In the genomic region with DNA sequence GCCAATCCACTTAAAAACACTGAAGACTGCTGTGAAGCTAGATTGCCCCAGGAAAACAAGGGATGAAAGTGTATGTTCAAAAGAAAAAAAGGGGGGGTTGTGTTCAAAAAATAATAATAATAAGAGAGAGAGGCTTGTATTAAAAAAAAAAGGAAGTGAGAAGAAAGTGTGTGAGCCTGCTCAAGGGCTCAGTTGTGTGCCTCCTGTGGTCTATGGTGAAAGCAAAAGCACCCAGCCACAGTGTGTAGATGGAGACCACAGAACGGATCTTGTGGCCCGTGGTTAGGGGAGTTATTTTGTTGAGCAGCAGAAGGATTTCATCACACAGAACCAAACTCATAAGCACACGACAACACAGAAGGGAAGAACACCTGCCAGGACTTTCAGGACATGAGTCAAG, we compare ENCODE assay signal across 16 mouse cellular contexts. TPM values are rescaled to one million over a fixed set of nuclear protein-coding genes. Genes with fewer than 3 reads are reported as not detected.
DNase-seq lines count a peak whose midpoint lies in the region; ATAC-seq lines count a peak whose summit lies in the region.
"Had no signal": no experiment of that assay in that cellular context is flagged by ENCODE, and none has a peak within 500 bp of the region (broad histone marks: within the 10 kb centered on the region; RNA-seq: fewer than 3 reads in every experiment).

No protein-coding gene starts in this region.

- peak; percentile 84 for ATAC-seq in inflammation-experienced regulatory T-cells, adult 6 months
- ATAC-seq in forebrain, embryonic 13.5 days, result no peak
- ATAC-seq: forebrain, embryonic 15.5 days had no signal

- no peak overlapping the region for H3K9ac ChIP-seq in forebrain, embryonic 13.5 days
- H3K9ac ChIP-seq: forebrain, embryonic 15.5 days; liver, embryonic 15.5 days; neural tube, embryonic 13.5 days had no signal

- 0 out of 2 replicates have a peak, but pooled peaks cover 11% of the 10 kb centered on the region for H3K36me3 ChIP-seq in forebrain, embryonic 13.5 days (ENCODE audit: poor library complexity, severe bottlenecking)
- H3K36me3 ChIP-seq: forebrain, embryonic 15.5 days; liver, embryonic 15.5 days had no signal

- H3K27ac ChIP-seq in forebrain, embryonic 13.5 days, result no peak overlapping the region
- H3K27ac ChIP-seq: forebrain, embryonic 15.5 days; liver, embryonic 15.5 days; neural tube, embryonic 13.5 days had no signal

- H3K9me3 ChIP-seq in forebrain, embryonic 13.5 days (replicated peaks), result no peaks in the 10 kb centered on the region
- H3K9me3 ChIP-seq: forebrain, embryonic 15.5 days; liver, embryonic 15.5 days; neural tube, embryonic 13.5 days had no signal

- no peak overlapping the region for H3K4me2 ChIP-seq in forebrain, embryonic 13.5 days
- H3K4me2 ChIP-seq: forebrain, embryonic 15.5 days; liver, embryonic 15.5 days; midbrain, embryonic 11.5 days; neural tube, embryonic 13.5 days had no signal

- peak; percentile 21 for DNase-seq in lung, postnatal 14 days
- no peak for DNase-seq in lung, postnatal 10 days
- DNase-seq in spleen, adult 18-20 months, result peak; percentile 59 to 69
- no peak for DNase-seq in cerebellum, postnatal 25 days
- no peak for DNase-seq in layer of hippocampus, adult 9-11 months
- no peak for DNase-seq in urinary bladder, postnatal 4 days (ENCODE audit: low spot score in 2 of 2)
- DNase-seq: cerebellum, postnatal 10 days; gastrocnemius, postnatal 36 days; heart, postnatal 10 days; right cerebral cortex, postnatal 14 days had no signal

- WGBS in forebrain, embryonic 13.5 days, result 88% methylated on average over 3 of the region's 3 CpGs

- peaks cover 14% of the 10 kb centered on the region for H3K4me1 ChIP-seq in forebrain, embryonic 13.5 days

- no peak overlapping the region for H3K4me3 ChIP-seq in forebrain, embryonic 13.5 days
- H3K4me3 ChIP-seq: forebrain, embryonic 15.5 days; liver, embryonic 15.5 days; neural tube, embryonic 13.5 days had no signal

- no peaks in the 10 kb centered on the region for H3K27me3 ChIP-seq in forebrain, embryonic 13.5 days
- H3K27me3 ChIP-seq: forebrain, embryonic 15.5 days; neural tube, embryonic 13.5 days had no signal

RNA-seq across cellular contexts. Expression of a gene that starts 2.8 kb away (rescaled TPM):
- 10 to 100 TPM in 2 of 3 experiments, 1 to 10 TPM in 1; 8.6 to 29.8 (median 25.6) TPM for polyA plus RNA-seq in inflammation-experienced regulatory T-cells, adult 6 months (2017; shearing (Covaris generic))
- 22.3 and 25.4 TPM in 2 replicates for polyA plus RNA-seq in forebrain, embryonic 13.5 days (2015; fragmentation: Nextera tagmentation; extraction: Ambion mirVana)

RNA-seq across cellular contexts. Expression of a gene that starts 8.4 kb away (rescaled TPM):
- 10 to 100 TPM; 12.2 to 17.7 (median 17.1) TPM for polyA plus RNA-seq in inflammation-experienced regulatory T-cells, adult 6 months (2017; shearing (Covaris generic))
- polyA plus RNA-seq in forebrain, embryonic 13.5 days (2015; fragmentation: Nextera tagmentation; extraction: Ambion mirVana), result 16.8 and 19.8 TPM in 2 replicates

RNA-seq across cellular contexts. Expression of a gene that starts 9.2 kb away (rescaled TPM):
- 1 to 10 TPM in 2 of 3 experiments, under 1 TPM in 1; 0.50 to 3.6 (median 2.8) TPM for polyA plus RNA-seq in inflammation-experienced regulatory T-cells, adult 6 months (2017; shearing (Covaris generic))
- polyA plus RNA-seq in forebrain, embryonic 13.5 days (2015; fragmentation: Nextera tagmentation; extraction: Ambion mirVana), result 9.1 and 11.7 TPM in 2 replicates

RNA-seq across cellular contexts. Expression of a gene that starts 18.1 kb away (rescaled TPM):
- polyA plus RNA-seq in inflammation-experienced regulatory T-cells, adult 6 months (2017; shearing (Covaris generic)), result 10 to 100 TPM in 2 of 3 experiments, 1 to 10 TPM in 1; 8.2 to 23.6 (median 21.4) TPM
- polyA plus RNA-seq in forebrain, embryonic 13.5 days (2015; fragmentation: Nextera tagmentation; extraction: Ambion mirVana), result 43.0 and 45.5 TPM in 2 replicates

RNA-seq across cellular contexts. Expression of a gene that starts 42.4 kb away (rescaled TPM):
- polyA plus RNA-seq in inflammation-experienced regulatory T-cells, adult 6 months (2017; shearing (Covaris generic)), result 10 to 100 TPM in 2 of 3 experiments, 1 to 10 TPM in 1; 5.8 to 13.1 (median 12.1) TPM
- 20.9 and 22.5 TPM in 2 replicates for polyA plus RNA-seq in forebrain, embryonic 13.5 days (2015; fragmentation: Nextera tagmentation; extraction: Ambion mirVana)

Comparison
In these comparisons a context has a peak if more than half of its experiments do, and no peak if none do; other contexts are left out.
1. DNase-seq: peak in lung, postnatal 14 days (single experiment) and spleen, adult 18-20 months (2 of 2); none in lung, postnatal 10 days (single experiment), cerebellum, postnatal 25 days (0 of 2), layer of hippocampus, adult 9-11 months (single experiment) and urinary bladder, postnatal 4 days (0 of 2).